Mouse (Mus musculus) kidney, postnatal 4 days (tissue): Measurements from ENCODE around the gene Uggt2.

Experiments used
- DNase-seq, 2 experiments: peaks; one replicate each; pipeline ENCODE4 v3.0.0; 2021; ENCODE audit warnings: mixed read lengths in 2 of 2

Gene Uggt2

DNA sequence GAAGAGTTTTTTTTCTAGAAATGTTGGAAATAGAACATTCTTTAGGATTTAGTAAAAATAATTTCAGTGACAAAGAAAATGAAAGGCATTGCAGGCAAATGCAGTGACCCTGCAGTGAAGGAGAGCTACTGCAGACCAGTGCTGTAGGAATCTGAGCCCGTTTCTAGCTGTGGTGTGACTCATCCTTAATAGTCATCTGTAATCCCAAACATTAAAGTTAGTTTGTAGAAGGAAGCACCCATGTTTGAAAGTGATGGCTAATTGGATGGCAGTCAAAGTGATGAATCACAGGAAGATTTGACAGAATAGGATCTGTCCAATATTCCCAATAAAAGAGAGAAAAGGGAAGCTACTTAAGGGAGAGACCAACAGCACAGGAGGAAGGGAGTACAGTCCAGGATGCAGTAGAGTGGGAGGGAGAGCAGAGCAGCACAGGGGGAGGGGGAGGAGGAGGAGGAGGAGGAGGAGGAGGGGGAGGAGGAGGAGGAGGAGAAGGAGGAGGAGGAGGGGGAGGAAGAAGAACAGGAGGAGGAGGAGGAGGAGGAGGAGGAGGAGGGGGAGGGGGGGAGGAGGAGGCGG is 71.5 kb downstream of the Uggt2 start:
- DNase-seq: no peak

DNA sequence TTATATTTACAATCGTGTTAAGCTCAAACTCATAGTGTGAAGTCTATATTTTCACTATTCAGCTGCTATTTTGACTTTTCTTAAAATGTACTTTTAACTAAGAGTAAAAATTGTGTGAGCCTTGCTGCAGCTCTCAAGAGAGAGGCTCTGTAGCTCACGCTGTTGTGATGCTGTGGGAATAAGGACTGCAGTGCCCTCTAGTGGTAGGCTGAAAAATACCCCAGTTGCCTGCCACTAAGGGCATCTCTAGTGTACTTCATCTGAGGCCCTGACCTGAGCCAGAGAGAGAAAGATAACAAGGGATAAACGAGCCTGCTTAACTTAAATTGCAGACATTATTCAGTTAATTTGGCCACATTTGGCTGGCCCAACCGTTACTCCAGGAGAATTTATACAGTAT is 72.1 kb downstream of the Uggt2 start:
- peak; percentile 59 to 65 for DNase-seq

DNA sequence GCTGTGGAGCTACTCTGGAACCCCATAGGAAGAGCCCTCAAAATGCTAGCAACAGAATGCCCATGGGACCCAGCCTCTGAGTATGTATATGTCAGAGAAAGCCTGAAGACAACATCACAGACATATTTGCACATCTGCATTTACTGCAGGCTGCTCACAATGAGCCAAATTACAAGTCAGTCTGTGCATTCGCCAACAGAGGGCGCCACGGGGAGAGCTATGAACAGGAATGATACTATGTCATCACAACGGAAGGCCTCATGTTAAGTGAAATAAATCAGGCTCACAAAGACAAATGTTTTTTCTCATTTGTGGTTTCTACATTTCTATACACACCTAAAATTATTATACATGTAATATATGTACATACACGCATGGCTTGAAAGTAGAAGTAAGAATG is 73.3 kb downstream of the Uggt2 start:
- peak; percentile 48 to 52 for DNase-seq

DNA sequence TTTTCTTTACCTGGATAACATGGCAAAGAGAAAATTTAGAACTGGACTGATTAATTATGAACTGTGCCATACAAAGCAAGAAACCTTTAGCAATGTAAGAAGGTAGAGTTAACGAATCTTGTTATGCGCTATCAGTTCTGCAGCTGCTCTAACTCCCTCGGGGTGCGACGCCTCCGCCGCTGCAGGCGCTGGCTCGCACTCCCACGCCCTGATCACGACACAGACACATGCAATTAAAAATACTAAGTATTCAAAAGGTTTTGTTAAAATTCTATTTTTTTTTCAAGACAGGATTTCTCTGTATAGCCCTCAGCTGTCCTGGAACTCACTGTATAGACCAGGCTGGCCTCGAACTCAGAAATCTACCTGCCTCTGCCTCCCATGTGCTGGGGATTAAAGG is 85.7 kb downstream of the Uggt2 start:
- DNase-seq: no peak

DNA sequence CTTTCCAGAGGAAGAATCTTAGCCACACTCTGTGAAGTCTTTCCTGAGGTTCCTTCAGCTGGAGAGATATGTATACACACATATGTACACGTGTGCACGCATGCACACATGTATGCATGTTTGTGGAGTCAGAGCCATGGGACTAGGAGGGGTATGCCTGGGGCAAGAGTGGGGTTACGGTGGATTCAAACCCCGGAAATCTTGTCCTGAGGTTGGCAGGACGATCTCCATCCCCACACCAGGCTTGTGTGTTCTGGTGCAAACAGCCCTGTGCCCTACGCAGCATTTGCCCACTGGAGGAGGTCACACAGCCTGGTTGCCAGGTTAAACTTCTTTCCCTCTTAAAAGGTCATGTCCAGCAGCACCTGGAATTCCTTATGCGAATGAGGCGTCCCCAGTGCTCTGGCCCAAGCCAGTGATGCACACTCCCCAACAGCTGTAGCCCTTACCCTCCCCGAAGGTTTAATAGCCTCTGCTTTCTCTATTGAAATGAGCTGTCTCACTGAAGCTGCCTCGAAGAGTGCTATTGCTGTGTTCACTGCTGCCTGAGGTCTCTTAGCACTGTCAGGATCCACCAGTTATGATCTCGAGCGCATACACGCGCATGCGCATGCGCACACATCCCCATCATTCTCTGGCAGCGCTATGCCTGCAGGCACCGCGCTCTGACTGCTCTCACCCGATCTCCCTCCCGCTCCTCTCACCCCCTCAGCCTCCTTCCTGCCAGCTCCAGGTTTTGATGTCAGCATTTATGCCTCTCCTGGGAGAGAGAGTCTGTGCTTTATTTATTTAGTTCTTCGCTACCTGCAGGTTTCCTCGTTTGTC is 86.4 kb downstream of the Uggt2 start:
- peak; percentile 62 to 72 for DNase-seq

DNA sequence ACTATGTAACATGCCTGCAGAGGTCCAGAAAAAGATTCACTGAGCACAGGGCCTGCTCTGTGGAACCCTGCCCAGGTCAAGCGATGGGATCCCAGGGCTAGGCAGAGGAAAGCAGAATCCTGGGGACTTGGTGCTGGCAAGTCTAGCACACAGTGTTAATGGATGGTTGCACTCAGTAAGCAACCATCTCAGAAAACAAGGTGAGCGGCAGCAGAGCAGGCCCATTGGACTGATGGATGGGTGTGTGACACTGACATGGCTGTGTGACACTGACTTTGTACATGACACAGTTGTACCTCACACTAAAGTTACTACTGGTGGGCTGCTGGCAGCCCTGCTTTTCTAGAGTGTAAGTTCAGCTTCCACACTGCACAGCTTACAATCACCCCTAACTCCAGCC is 89.7 kb downstream of the Uggt2 start:
- DNase-seq: no peak

DNA sequence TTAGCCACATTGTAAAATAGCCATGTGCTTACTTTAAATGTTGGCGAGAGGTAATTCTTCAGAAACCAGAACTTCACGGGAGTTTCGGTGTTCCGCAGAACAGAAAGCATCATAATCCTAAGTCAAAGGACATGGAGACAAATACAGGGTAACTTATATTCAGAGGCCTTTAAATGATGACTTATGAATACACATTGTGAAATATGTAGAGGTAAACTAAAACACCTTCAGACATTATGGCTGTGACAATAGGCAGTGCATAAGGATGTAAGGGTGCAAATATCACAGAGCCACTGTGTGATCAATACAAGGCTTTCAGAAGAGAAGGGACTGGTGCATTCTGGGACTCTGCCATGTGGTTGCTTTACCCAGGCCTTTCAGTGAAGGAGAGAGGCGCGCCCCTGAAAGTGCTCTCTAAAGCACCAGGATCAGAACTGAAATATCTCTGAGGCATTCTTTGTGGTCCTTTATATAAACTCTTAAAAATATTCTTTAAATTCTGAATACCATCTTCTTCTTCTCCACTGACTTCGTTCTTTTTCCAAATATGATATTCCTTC is 91.1 kb downstream of the Uggt2 start:
- DNase-seq: no peak

DNA sequence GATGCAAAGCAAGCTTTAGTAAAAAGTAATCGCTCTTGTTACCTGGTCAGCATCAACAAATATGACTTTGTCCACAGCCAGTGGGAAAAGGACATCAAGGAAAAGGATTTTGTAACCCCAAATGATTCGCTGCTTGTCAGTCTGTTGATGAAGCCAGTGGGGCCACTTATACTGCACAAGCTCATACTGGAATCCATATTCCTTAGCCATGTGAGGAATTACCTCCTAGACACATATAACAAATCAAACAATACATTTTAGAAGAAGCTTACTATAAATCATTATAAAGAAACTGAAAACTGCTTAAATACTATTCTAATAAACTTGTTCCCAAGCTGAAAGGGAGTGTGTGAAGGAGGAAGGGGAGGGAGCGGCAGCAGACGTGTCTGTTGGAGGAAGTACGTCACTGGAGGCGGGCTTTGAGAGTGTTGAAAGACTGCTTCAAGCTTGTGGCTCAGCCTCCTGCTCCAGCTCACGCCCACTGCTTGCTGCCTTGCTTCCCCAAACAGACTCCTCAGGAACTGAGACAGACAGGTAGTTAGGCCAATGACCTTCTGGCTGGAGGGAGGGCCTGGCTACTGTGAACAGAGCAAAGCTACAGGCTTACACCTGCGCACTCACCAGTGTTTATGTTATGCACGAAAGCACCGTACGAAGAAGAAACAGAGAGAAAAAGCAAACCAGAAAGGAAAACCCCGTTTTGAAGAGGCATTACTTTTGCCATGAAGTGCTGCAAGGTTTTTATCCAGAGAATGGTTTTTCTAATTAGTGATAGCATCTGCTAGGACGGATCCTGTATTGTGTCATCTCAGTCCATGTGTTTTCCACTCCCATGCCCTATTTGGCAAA is 91.9 kb downstream of the Uggt2 start:
- peak; percentile 98 for DNase-seq

DNA sequence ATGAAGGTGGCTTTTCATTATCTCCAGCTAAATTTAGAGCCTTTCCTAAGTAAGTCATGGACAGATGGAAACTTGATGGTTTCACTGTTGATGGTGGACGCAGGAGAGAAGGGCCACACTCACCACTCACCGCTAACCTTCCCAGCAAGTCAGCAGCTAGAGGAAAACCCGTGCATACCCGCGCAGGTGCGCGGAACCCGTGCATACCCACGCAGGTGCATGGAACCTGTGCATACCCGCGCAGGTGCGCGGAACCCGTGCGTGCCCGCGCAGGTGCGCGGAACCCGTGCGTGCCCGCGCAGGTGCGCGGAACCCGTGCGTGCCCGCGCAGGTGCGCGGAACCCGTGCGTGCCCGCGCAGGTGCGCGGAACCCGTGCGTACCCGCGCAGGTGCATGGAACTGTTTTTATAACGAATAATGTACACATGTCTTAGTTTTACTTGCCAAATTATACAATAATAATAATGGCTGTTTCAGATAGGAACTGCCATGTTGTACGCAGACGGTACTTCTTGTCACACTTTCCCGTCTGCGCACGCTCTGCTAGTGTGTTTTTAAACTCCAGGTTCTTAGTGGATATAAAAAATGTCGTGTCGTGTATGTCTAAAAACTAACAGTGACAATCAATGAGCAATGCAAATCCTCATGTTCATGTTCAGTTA is 92.7 kb downstream of the Uggt2 start:
- peak; percentile 18 to 30 for DNase-seq

DNA sequence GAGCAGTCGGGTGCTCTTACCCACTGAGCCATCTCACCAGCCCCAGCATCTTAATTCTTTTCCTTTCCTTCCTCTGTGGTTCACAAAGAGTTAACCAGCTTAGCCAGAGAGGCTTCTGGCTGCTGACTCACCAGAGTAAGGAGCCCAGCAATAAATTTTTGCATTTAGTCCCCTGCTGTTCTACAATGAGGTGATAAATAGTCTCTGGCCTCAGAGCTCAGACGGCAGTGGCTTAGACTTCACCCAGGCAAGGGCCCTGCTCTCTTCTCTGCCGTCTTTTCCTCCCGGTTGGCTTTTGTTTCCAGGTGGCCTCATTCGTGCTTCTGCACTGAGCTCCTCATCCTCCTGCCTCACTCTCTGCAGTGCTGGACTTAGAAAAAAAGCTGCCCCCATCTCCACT is 93.4 kb downstream of the Uggt2 start:
- DNase-seq: no peak

DNA sequence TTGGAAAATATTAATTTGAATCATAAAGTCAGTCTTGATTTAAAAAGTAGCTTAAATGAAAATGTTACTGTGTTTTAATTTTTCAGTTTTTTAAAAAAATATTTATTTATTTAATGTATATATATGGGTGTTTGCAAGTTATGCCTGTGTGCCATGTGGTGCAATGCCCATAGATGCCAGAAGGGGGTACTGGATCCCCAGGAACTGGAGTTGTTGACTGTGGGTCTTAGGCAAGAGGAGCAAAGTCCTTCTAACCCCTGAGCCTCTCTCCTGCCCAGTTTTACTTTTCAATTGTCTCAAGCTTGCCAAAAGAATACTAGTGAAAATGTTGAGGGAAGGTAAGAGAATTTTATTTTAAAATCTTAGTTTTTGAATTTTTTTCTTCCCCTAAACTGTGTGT is 95.9 kb downstream of the Uggt2 start:
- DNase-seq: peak; percentile 37

DNA sequence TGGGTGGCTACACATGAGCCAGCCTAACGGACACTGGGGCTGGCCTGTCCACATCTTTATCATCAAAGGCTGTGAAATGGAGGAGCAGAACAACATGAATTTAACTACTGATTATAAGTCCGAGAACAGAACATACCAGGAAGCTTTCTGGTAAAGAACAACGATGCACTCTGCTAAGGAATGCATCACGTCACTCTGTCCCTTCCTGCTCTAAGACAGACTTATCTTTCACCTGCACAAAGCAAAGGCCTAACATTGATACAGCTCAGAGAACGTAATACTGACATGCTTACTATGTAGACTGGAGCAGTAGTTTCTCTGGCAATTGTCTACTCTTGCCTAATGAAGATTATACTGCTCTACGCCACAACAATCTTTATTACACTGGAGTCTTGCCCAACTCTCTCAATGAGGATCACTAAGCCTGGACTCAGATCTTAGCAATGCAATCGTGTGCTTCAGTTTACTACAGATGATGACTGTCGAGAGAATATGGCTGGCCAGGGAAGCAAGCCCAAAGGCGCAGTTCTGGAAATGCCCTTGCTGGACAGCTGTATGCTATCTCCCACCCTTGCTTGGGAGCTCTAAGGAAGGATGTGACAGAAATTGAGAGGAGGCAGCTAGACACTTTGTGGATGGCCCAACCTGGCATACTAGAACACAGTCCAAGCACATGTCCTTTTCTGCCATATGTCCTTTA is 103.9 kb downstream of the Uggt2 start:
- no peak for DNase-seq

DNA sequence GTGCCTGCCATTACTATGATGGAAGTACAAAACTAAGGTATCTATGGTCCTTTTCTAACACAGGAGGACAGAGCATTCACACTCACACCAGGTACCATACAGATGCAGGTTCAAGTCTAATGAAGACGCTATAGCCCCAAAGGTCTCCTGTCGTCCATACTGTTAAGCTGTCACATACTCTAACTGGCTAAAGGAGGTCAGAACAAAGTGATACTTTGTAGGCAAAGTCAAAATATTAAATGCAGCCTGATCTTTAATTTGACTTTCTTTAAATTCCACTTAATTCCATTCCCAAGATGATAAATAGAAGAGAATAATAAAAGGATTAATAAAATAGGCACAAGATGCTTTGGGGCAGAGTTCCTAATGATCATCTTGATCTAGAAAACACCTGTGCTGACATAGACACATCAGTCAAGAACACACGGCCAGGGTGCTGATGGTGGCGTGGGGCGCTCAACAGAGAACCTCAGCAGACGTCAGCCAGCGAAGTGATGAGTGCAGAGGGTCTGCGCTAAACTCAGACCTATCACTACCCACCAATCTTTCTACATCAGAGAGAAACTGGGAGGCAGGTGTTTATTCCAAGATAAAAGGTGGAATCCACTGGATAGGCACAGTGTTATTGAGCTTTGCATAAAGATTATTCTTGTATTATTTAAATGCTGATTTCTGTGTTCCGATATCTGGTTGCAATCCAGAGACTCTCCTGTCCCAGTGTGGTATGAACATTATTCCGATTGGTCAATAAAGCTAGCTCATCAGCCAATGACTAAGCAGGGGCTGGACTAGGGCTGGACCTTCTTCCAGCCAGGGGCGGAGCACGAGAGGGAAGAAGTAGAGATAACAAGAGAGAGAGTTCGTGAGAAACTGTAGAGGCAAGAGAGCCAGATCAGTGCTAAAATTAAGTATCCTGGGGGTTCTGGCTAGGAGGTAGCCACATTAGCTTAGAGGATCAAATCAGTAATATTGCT is 111.4 kb downstream of the Uggt2 start:
- no peak for DNase-seq

DNA sequence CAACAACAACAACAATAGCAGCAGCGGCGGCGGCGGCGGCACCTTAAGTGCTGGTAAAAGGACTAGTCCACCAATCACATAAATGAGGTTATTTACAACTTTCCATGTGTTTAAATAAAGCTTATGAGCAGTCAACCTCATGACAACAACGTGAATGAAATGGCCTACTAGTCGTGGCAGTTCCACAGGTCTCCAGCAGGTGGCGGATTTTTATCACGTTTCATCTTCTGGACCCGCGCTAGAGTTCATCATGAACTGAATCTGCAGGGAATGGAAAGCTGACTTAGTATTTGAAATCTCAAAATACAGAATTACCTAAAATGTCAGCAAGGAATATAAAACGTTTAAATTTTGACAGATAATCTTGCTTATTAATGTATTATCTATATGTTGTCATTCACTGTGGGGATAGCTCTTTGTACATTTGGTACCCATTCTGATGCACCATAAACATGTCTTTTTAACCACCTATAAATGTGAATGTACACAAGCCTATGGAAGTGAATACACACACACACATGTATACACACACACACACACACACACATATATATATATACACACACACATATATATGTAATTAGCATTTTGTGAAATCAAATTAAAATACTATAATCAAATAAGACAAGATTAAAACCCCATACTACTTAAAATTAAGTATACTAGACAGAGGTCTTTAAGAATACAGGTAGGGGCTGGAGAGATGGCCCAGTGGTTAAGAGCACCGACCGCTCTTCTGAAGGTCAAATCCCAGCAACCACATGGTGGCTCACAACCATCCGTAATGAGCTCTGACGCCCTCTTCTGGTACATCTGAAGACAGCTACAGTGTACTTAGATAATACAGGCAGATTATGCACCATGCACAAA is 112.3 kb downstream of the Uggt2 start:
- DNase-seq: peak; percentile 83 to 85

DNA sequence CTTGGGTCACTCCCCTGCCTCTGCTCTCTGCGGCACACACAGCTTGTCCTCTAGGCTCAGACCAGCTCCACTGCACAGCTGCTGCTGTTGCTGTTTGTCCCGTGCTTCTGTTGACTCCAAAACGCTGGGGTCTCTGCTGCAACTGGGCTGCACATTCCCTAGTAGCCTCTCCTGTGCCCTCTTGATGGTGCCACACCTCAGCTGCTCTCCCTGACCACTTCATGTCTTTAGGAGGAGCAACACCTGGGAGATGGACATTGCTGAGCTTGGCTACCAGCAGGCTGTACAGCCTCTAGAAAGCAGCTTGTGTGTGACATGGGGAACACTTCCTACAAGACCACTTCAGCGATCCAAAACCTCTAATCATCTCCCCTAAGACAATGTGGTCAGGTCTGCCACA is 115.1 kb downstream of the Uggt2 start:
- no peak for DNase-seq

DNA sequence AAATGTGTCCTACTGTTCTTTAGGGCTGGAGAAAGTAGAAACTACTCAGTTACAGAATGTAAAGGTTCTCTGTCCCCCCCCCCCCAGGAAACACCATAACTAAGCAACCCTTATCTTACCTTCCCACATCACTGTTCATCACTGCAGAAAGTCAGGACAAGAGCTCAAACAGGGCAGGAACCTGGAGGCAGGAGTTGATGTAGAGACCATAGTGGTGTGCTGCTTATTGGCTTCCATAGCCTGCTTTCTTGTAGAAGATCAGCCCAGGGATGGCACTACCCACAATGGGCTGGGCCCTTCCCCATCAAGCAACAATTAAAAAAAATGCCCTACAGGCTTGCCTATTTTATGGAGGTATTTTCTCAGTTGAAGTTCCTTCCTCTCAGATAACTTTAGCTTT is 115.8 kb downstream of the Uggt2 start:
- DNase-seq: no peak

DNA sequence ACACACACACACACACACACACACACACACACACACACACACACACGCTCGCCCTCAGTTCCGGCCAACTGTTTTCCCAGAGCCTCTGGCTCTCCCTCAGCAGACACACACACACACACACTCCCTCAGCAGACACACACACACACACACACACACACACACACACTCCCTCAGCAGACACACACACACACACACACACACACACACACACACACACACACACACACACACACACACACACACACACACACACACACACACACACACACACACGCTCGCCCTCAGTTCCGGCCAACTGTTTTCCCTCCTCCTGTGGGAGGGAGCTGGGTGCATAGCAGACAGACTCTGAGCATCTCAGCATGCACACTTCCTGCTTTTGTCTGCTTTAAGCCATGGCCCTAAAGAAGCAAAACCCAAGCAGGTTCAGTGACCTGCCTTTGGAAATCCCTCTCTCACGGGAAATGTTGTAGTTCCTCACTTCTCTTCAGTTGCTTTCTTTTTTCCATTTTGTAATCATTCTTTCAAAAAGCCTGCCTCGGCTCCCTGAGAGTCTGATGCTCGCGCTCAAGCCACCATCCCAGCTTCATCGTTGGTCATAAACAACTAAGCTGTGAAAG is 116.7 kb downstream of the Uggt2 start:
- peak; percentile 42 to 49 for DNase-seq

DNA sequence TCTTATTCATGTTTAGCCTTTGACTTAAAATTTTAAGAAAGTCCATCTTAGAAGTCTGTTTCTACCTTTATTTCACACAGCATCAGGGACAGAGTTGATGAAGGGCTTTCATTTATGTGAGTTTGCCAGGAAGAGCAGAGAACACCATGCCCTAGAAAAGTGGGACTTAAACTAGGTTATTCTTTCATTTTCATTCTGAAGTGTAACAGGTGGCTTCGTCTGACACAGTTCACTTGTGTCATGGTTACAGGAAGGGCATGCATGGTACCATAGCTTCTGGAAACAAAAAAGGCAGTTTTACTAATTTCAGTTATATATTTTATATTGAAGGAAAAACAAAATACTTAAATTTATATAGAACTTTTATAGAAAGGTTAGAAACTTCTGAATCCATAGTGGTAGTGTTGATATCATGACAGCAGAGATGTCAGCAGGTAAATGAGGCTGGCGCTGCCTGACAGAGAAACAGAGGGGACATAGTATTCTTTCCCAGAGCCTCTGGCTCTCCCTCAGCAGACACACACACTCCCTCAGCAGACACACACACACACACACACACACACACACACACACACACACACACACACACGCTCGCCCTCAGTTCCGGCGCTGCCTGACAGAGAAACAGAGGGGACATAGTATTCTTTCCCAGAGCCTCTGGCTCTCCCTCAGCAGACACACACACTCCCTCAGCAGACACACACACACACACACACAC is 117.4 kb downstream of the Uggt2 start:
- peak; percentile 25 for DNase-seq

DNA sequence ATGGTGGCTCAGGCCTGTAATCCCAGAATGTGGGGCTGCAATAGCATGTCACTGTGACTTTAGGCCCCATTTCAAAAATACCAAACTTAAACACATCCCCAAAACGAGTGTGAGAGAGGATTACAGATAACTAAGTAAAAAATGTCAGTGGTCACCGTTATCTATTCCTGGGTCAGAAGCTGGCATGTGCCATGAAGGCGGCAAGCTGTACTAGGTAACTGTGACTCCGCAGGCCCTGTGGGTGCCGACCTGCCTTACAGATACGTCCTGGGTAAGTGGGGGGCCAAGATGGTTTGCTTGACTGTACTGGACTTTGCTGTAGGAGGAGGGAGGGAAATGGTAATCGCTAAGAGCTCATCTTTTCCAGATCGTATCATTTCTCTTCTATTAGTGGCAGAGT is 118.3 kb downstream of the Uggt2 start:
- no peak for DNase-seq
